Mouse (Mus musculus) neural tube, embryonic 12.5 days (tissue): Measurements from ENCODE around the gene Gpr75. TPM values are rescaled to one million over a fixed set of nuclear protein-coding genes. Genes with fewer than 3 reads are reported as not detected.

Source experiments
- ATAC-seq: fragments of 200-750 bp; cut with Nextera tagmentation; 2 replicates; pipeline ENCODE4 v1.8.0; 2017; ENCODE audit warnings: low read depth, mild to moderate bottlenecking, moderate TSS enrichment, moderate library complexity; ENCODE audit not compliant: low FRiP score
- H3K27ac ChIP-seq: fragments of 300-500 bp; sonication (generic); 2 replicates; pipeline ENCODE4 v1.5.1; 2016
- H3K27me3 ChIP-seq: fragments of 300-500 bp; sonication (generic); replicated peaks from 2 replicates; pipeline ENCODE4 v1.6.1; 2016; ENCODE audit warnings: mild to moderate bottlenecking
- H3K36me3 ChIP-seq: fragments of 300-500 bp; sonication (generic); 2 replicates; pipeline ENCODE4 v1.6.1; 2016; ENCODE audit warnings: mild to moderate bottlenecking
- H3K4me1 ChIP-seq: fragments of 300-500 bp; sonication (generic); 2 replicates; pipeline ENCODE4 v1.6.1; 2016
- H3K4me2 ChIP-seq: fragments of 300-500 bp; sonication (generic); replicated peaks from 2 replicates; pipeline ENCODE4 v1.6.1; 2016; ENCODE audit warnings: mild to moderate bottlenecking
- H3K4me3 ChIP-seq: fragments of 300-500 bp; sonication (generic); 2 replicates; pipeline ENCODE4 v1.5.1; 2016
- H3K9ac ChIP-seq: fragments of 300-500 bp; sonication (generic); 2 replicates; pipeline ENCODE4 v1.6.1; 2016; ENCODE audit warnings: mild to moderate bottlenecking
- H3K9me3 ChIP-seq: fragments of 300-500 bp; sonication (generic); 2 replicates; pipeline ENCODE4 v1.6.1; 2016; ENCODE audit warnings: mild to moderate bottlenecking
- WGBS: fragments of 180-500 bp; shearing (Covaris S2); methylation state at CpG from one replicate; pipeline ENCODE4 v1.1.7; 2016; 5-methylcytosine and 5-hydroxymethylcytosine counted together
- polyA plus RNA-seq: library from polyadenylated mRNA; unstranded; fragments of >200 nt; fragmentation: Nextera tagmentation; extraction: Ambion mirVana; gene quantifications from 2 replicates; pipeline ENCODE4 v1.2.1, GENCODE M21; 2016

The Gpr75 gene
- polyA plus RNA-seq: 1.4 and 1.7 TPM in 2 replicates

DNA sequence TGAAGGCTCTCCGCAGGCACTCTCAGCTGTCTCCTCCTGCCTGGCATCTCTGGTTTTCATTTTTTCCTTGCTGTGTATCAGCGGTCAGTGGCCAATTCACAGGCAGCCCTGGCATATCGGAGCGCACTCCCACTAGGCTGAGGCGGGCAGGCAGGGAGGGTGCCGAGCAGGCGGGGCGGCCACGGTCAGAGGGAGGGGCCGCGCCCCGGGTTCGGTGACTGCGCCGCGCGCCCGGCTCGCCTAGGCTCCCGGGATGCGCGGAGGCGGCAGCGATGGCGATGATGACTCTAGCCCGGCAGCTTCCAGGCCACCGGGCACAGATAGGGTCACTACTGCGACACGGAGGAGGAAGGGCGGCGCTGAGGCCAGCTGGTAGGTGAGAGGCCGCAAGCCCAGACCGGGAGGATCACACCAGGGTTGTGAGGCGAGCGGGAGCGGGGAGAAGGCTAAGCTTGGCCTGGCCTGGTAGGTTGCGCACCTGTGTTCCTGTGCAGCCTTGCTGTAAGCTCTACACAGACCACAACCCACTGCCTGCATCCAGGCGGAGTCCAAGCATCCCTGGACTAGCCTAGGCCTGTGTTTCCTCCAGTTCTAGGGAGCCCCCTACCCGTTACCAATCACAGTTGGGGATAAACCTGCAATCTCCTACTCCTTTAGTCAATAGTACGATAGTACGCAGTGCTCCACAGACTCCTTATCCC lies at the start of gene Gpr75, which contains the start of gene Asb3:
Gpr75 (plus strand) TSS at position 188 of the 701 bp plus-strand sequence.
Asb3 (plus strand) TSS at position 246 of the 701 bp plus-strand sequence.
- H3K4me3 ChIP-seq: peak within 1 kb of the TSS; percentile 50
- peak within 1 kb of the TSS; percentile 65 for H3K9ac ChIP-seq
- H3K36me3 ChIP-seq: peaks cover 3% of the 10 kb centered on the region
- WGBS: 4% methylated on average over 41 of the region's 41 CpGs
- H3K4me2 ChIP-seq: peak within 1 kb of the TSS; percentile 88
- peaks cover 10% of the 10 kb centered on the region; the same call in 1 of the 2 replicates for H3K4me1 ChIP-seq
- peak; percentile 93 for ATAC-seq
- H3K27me3 ChIP-seq: no peaks in the 10 kb centered on the region
- no peak within 1 kb of the TSS for H3K27ac ChIP-seq
- no peaks in the 10 kb centered on the region for H3K9me3 ChIP-seq

DNA sequence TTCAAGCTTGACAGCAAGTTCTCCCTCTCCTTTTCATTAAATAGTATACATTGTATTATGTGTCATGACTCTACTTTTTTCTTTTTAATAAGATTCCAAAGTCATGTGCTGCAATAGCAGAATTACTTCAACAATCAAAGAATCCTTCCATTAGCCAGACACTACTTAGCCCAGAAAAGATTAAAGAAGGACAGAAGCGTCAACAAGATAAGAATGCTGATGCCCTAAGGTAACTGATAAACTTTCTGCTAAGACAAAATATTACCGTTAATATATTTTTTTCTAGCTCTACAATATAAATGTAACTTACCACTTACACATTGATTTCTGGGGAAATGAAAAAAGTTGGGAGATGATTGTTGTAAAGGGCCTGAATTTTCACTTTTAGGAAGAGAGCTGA lies 46.4 kb upstream of the Gpr75 start:
- WGBS: 98% methylated on average over 2 of the region's 2 CpGs
- no peak overlapping the region for H3K9ac ChIP-seq
- H3K36me3 ChIP-seq: peaks cover 45% of the 10 kb centered on the region
- H3K9me3 ChIP-seq: no peaks in the 10 kb centered on the region
- ATAC-seq: no peak
- no peak overlapping the region for H3K4me3 ChIP-seq
- H3K27ac ChIP-seq: no peak overlapping the region
- H3K4me2 ChIP-seq: no peak overlapping the region
- H3K27me3 ChIP-seq: no peaks in the 10 kb centered on the region
- H3K4me1 ChIP-seq: no peaks in the 10 kb centered on the region

DNA sequence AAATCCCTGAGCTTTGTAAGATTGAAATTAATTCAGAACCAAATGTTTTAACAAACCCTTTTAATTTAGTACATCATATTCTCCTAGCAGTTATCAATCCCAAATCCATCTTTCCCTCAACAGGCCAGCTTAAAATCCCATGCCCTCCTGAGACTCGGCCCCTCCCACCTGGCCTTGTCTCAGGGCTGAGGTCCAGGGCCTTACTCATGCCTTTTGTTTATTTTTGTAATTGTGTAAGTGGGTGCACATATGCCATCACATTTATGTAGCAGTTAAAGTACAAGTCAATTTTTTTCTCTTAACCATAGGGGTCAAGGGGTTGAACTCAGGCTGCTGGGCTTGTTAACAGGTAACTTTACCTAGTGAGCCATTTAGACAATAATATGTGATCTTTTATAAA lies 40.8 kb upstream of the Gpr75 start:
- no peaks in the 10 kb centered on the region for H3K9me3 ChIP-seq
- H3K4me1 ChIP-seq: no peaks in the 10 kb centered on the region
- 100% methylated on average over 1 of the region's 1 CpGs for WGBS
- no peak for ATAC-seq
- no peak overlapping the region for H3K4me3 ChIP-seq
- H3K9ac ChIP-seq: no peak overlapping the region
- no peak overlapping the region for H3K4me2 ChIP-seq
- peaks cover 48% of the 10 kb centered on the region for H3K36me3 ChIP-seq
- no peak overlapping the region for H3K27ac ChIP-seq
- H3K27me3 ChIP-seq: no peaks in the 10 kb centered on the region

DNA sequence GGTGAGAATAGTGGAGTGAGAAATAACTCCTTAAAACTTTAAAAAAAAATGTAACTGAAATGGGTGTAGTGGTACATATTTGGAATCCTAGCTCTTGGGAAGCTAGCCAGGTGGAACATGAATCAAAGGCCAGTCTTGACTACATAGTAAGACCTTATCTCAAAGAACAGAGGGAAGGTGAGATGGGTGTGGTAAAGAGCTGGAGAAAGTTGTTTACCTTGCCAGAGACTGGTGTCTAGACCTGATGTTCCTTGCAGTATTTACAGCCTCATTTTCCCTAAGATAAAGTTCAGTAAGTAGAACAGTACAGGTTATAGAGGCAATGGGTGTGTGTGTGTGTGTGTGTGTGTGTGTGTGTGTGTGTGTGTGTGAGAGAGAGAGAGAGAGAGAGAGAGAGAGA lies 12.7 kb upstream of the Gpr75 start:
- Histone ChIP-seq H3K4me2 (no peak overlapping the region), H3K9ac (no peak overlapping the region), H3K36me3 (peaks cover 35% of the 10 kb centered on the region), H3K27ac (no peak overlapping the region), H3K27me3 (no peaks in the 10 kb centered on the region), H3K4me3 (no peak overlapping the region), H3K9me3 (no peaks in the 10 kb centered on the region), H3K4me1 (no peaks in the 10 kb centered on the region)
- no peak for ATAC-seq

DNA sequence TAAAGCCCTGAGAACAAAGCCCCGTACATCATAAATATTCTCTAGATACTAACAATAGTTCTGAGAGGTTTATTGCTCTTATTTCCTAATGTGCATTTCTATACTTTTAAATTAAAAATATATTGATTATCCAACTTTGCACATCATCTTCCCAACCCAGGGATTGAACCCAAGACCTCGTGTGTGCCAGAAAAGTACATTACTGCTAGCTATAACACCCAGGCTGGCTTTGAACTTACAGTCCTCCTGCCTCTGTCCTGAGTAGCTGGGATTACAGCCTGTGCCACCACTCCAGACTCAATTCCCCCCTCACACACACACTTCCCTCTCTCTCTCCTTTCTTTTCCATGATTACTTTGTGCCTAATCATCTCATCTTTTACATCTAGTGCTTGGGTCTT lies 3.0 kb downstream of the Gpr75 start:
- H3K4me3 ChIP-seq: no peak overlapping the region
- H3K9ac ChIP-seq: no peak overlapping the region
- no peaks in the 10 kb centered on the region for H3K36me3 ChIP-seq
- H3K27ac ChIP-seq: no peak overlapping the region
- peaks cover 10% of the 10 kb centered on the region; the same call in 1 of the 2 replicates for H3K4me1 ChIP-seq
- no peaks in the 10 kb centered on the region for H3K9me3 ChIP-seq
- ATAC-seq: no peak
- no peaks in the 10 kb centered on the region for H3K27me3 ChIP-seq
- 87% methylated on average over 2 of the region's 2 CpGs for WGBS
- H3K4me2 ChIP-seq: no peak overlapping the region

DNA sequence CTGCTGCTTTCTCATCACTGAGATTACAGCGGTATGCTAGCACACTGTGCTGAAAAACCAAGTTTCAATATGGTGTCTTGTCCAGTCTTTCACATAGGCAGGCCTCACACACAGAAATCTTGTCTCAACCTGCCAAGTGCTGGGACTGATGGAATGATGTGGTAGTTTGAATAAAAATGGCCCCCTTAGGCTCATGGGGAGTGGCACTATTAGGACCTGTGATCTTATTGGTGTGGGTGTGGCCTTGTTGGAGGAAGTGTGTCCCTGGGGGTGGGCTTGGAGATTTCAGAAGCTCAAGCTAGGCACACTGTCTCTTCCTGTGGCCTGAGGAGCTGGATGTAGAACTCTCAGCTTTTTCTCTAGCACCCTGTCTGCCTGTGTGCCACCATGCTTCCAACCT lies 11.0 kb downstream of the Gpr75 start:
- no peak overlapping the region for H3K9ac ChIP-seq
- no peaks in the 10 kb centered on the region for H3K9me3 ChIP-seq
- no peaks in the 10 kb centered on the region for H3K27me3 ChIP-seq
- no peaks in the 10 kb centered on the region for H3K36me3 ChIP-seq
- no peak overlapping the region for H3K27ac ChIP-seq
- 85% methylated on average over 1 of the region's 1 CpGs for WGBS
- H3K4me2 ChIP-seq: no peak overlapping the region
- ATAC-seq: no peak
- no peak overlapping the region for H3K4me3 ChIP-seq
- no peaks in the 10 kb centered on the region for H3K4me1 ChIP-seq

DNA sequence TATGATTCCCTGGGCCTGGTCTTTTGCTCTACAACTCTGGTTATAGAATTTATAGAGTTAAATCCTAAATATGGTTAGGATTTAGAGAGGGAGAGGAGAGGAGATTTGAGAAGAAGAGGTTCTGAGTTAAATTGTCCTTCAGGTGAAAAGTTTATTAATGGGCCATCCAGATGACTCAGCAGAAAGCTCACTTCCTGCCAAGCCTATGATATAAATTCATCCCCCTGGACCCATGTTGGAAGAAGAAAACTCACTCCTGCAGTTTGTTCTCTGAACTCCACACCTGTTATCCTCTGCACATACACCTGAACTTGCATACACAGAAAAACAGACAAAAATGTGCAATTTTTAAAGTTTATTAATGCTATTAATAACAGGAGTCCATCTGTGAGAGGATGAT lies 14.2 kb downstream of the Gpr75 start:
- Histone ChIP-seq H3K27me3 (no peaks in the 10 kb centered on the region), H3K4me1 (no peaks in the 10 kb centered on the region), H3K4me3 (no peak overlapping the region), H3K4me2 (no peak overlapping the region), H3K9me3 (0 out of 2 replicates have a peak, but pooled peaks cover under 1% of the 10 kb centered on the region), H3K27ac (no peak overlapping the region), H3K36me3 (no peaks in the 10 kb centered on the region), H3K9ac (no peak overlapping the region)
- ATAC-seq: no peak

DNA sequence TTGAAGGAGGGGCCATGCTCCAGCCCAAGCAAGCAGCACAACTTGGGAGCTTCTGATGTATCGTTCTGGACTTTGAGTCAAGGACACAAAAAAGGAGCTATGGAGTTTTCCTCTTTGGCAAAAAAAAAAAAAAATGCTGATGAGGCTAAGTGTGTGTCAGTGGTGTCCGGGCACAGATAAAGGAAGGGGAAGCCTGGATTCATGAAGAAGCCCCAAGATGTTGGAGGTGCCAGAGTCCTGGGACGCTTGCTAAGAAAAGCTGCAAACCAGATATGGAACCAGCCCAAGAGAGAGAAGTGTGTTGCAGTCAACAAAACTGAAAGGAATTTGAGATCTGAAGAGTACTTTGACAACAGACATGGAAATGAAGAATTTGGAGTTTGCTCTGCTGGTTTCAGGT lies 27.2 kb downstream of the Gpr75 start:
- Histone ChIP-seq H3K9me3 (no peaks in the 10 kb centered on the region), H3K27me3 (no peaks in the 10 kb centered on the region), H3K4me1 (no peaks in the 10 kb centered on the region), H3K4me3 (no peak overlapping the region), H3K36me3 (no peaks in the 10 kb centered on the region), H3K27ac (no peak overlapping the region), H3K9ac (no peak overlapping the region), H3K4me2 (no peak overlapping the region)
- no peak for ATAC-seq
- WGBS: 89% methylated on average over 3 of the region's 3 CpGs

DNA sequence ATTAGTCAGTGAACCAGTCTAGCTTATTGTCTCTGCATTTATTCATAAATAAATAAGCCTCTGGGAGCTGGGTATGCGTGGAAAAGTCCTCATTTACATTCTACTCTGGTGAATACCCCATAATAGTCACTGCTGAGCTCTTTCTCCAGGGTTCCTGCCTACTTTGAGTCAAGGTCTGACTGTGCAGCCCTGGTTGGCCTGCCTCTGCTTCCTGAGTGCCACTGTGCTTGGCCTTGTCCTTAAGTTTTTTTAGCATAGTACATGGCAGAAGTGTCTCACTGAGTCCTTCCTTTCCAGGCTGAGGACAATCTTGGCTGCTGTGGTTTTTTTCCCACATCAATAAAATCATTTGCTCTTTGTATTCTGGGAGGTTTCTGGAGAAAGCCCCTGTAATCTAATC lies 35.5 kb downstream of the Gpr75 start:
- no peak overlapping the region for H3K9ac ChIP-seq
- H3K36me3 ChIP-seq: peaks cover 13% of the 10 kb centered on the region
- ATAC-seq: no peak
- H3K4me2 ChIP-seq: no peak overlapping the region
- 67% methylated on average over 1 of the region's 1 CpGs for WGBS
- H3K9me3 ChIP-seq: no peaks in the 10 kb centered on the region
- no peaks in the 10 kb centered on the region for H3K27me3 ChIP-seq
- no peaks in the 10 kb centered on the region for H3K4me1 ChIP-seq
- no peak overlapping the region for H3K27ac ChIP-seq
- no peak overlapping the region for H3K4me3 ChIP-seq

DNA sequence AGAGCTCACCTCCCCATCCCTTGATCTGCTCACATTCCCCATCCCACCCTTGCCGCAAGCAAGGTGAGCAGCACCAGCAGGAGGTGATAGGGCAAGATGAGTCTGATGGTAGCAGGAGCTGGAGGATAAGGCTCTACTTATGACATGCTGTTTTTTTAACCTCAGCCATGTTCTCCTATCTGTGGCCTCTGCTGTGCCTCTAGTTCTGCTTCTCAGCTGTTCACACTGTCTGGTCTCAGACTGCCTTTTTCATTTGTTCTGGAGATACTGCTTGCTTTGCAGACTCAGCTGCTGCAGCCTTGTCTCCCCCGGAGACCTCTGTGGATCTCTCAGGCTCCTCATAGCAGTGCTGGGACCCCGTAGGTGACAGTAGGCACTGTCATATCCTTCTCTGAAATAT lies 38.1 kb downstream of the Gpr75 start:
- no peaks in the 10 kb centered on the region for H3K4me1 ChIP-seq
- no peak for ATAC-seq
- H3K9me3 ChIP-seq: no peaks in the 10 kb centered on the region
- H3K4me3 ChIP-seq: no peak overlapping the region
- WGBS: 96% methylated on average over 3 of the region's 3 CpGs
- no peak overlapping the region for H3K4me2 ChIP-seq
- no peaks in the 10 kb centered on the region for H3K27me3 ChIP-seq
- H3K9ac ChIP-seq: no peak overlapping the region
- H3K36me3 ChIP-seq: peaks cover 19% of the 10 kb centered on the region
- H3K27ac ChIP-seq: no peak overlapping the region

DNA sequence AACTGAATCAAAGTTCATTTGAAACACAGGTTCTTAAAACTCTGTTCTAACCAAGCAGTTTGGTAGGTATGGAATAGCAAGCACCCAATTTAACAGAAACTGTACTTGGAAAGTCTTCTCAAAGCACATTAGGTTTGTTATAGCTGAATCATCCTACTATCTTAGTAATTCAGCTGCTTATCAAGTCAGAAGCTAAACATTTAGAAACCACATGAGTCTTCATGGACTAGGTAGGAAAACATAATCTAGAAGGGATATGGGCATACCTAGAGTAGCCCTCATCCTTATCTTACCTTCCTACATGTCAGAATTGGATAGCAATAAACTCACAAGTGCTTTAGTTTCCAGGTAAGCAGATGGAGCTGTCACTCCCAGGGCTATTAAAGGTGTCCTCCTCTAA lies 42.9 kb downstream of the Gpr75 start:
- ATAC-seq: no peak
- Histone ChIP-seq H3K4me2 (no peak overlapping the region), H3K36me3 (peaks cover 28% of the 10 kb centered on the region), H3K9me3 (no peaks in the 10 kb centered on the region), H3K4me3 (no peak overlapping the region), H3K27ac (no peak overlapping the region), H3K9ac (no peak overlapping the region), H3K27me3 (no peaks in the 10 kb centered on the region), H3K4me1 (no peaks in the 10 kb centered on the region)

DNA sequence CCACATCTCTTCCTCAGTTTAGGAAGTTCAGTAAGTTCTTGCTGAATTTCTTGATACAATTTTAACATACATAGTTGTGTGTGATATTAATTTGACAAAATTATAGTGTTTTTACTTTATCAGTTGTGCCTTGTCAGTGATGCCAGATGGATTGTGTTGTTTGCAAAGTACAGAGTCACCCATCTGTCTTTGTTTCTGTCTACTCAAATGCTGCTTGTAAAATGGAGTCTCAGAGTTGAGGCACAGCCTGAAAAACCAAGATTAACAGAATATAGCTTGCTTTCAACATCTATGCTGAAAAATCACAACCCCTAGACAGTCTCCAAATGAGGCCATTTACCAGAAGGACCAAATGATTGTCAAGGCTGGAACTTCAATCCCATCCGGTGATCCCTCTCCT lies 43.3 kb downstream of the Gpr75 start:
- WGBS: 86% methylated on average over 1 of the region's 1 CpGs
- Histone ChIP-seq H3K4me2 (no peak overlapping the region), H3K4me3 (no peak overlapping the region), H3K9me3 (no peaks in the 10 kb centered on the region), H3K36me3 (peaks cover 24% of the 10 kb centered on the region), H3K27ac (no peak overlapping the region), H3K4me1 (no peaks in the 10 kb centered on the region), H3K27me3 (no peaks in the 10 kb centered on the region), H3K9ac (no peak overlapping the region)
- no peak for ATAC-seq
